Mouse (Mus musculus): ENCODE results near the gene Ccr7. TPM values are rescaled to one million over a fixed set of nuclear protein-coding genes. Genes with fewer than 3 reads are reported as not detected.

The Ccr7 gene
- total RNA-seq (2023), result 10 to 100 TPM; 15.0 to 16.6 TPM

DNA sequence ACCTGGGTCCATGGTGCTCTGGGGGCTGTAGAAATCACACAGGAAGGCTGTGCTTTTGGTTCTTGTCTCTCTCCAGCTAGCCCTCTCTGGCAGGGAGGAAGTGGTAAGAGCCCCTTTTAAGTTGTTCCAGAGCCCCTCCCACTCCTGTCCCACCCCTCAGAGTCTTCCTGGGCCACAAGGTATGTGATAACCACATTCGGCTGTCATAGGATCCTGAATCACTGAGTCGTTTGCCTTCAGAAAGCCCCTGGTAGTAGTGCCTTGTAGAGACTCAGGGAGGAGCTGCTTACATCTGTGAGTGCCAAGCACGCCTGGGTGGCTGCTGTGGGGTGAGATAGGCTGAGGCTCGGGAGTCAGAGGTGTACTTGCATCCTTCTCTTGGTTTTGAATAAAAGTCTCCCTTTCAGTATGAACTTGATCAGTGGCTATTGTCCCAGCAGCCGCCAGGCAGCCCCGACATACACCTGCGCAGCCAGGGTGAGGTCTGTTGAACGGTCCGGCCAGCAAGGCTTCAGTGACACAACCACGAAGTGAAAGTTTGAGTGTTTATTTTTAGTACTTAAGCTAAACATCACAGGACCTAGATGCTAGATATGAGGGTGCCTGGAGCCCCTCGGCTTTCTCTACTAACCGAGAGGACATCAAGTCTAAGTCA, at the start of gene Ccr7:
Gene Ccr7, minus strand, starts transcription at position 91 of the 655 bp plus-strand sequence.

Other genes with a start within 250 kb of the Ccr7 start
- under 1 TPM; 0.73 to 0.91 TPM for gene Cdc6, start 247.3 kb downstream of the Ccr7 start, total RNA-seq (2023)
- 100 to 1,000 TPM; 289 to 293 TPM for gene Rara, start 227.3 kb downstream of the Ccr7 start, total RNA-seq (2023)
- not detected for gene Gjd3, start 172.1 kb downstream of the Ccr7 start, total RNA-seq (2023)
- 10 to 100 TPM in 1 of 2 experiments, 1 to 10 TPM in 1; 6.4 to 11.1 TPM for gene Top2a, start 130.9 kb downstream of the Ccr7 start, total RNA-seq (2023)
- 1 to 10 TPM; 5.0 to 6.4 TPM for gene Igfbp4, start 113.8 kb downstream of the Ccr7 start, total RNA-seq (2023)
- gene Tns4, start 65.8 kb downstream of the Ccr7 start, total RNA-seq (2023), result 10 to 100 TPM; 15.4 to 17.9 TPM
- gene Smarce1, start 75.9 kb upstream of the Ccr7 start, total RNA-seq (2023), result 10 to 100 TPM; 69.8 to 97.3 TPM
- not detected for gene Krt222, start 89.0 kb upstream of the Ccr7 start, total RNA-seq (2023)
- not detected for gene Krt24, start 130.2 kb upstream of the Ccr7 start, total RNA-seq (2023)
- gene Krt25, start 167.9 kb upstream of the Ccr7 start, total RNA-seq (2023), result not detected
- gene Krt26, start 182.9 kb upstream of the Ccr7 start, total RNA-seq (2023), result not detected
- not detected for gene Krt27, start 196.0 kb upstream of the Ccr7 start, total RNA-seq (2023)
- gene Krt28, start 219.8 kb upstream of the Ccr7 start, total RNA-seq (2023), result not detected
- 1 to 10 TPM in 1 of 2 experiments, not detected in 1; 2.0 TPM for gene Krt10, start 234.3 kb upstream of the Ccr7 start, total RNA-seq (2023)